Mouse (Mus musculus): Measurements from ENCODE around the gene Uggt1.

DNA sequence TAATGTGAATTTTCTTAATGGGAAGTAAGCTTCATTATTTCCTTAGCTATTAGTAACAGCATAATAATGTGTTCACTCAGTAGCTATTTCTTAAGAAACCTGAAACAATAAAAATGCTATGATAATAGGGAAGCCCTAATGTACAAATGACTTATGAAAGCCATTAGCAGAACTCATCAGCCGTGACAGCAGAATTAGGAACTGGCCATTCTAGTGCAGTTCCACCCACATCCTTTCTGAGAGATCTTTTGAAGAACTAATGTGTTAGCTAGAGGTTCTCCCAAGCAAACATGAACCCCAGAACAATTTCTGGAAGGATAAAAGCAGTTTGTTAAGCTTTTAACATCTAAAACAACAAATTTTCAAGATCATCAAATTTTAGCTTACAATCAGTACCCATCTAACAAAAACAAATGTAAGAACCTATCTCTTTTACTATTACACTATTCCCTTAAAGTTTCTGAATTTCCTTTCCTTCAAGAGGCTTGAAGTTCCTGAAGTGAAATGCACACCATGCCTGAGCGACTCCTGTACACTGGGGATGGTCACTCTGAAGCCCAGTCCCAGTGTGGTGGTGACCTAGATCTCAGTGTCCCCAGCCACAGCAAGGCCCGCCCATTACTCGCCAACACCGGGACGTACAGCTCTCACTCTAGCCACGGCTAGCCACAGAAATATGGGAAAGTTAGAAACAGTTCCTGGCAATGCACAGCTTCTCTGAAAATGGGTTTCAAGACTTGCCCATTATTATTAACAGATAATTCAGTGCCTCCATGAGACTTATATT lies 13.4 kb downstream of the Uggt1 start:
- TF ChIP-seq TAL1 (IDR thresholded peaks at IDR 0.05; ENCODE audit: low read length) (no peak), GATA1 (IDR thresholded peaks at IDR 0.05; ENCODE audit: low read length) (no peak)
